Mouse (Mus musculus) embryo, embryonic 10 days (tissue): Measurements from ENCODE around the gene Gm7982.
"Not testable (repeated sequence)": the region's sequence is repeated elsewhere in the genome, so short reads cannot be mapped to it uniquely, and the experiment has no call there.

Experiments
- DNase-seq: peaks from one replicate; pipeline ENCODE4 v3.0.0-alpha.2; 2015; ENCODE audit warnings: low spot score

Gm7982 gene

GRCm38 (mm10) chr5:95741714-95742113 is at the start of gene Gm7982:
Gm7982 (plus strand) TSS chr5:95742014.
- DNase-seq = not testable (repeated sequence)

DNA sequence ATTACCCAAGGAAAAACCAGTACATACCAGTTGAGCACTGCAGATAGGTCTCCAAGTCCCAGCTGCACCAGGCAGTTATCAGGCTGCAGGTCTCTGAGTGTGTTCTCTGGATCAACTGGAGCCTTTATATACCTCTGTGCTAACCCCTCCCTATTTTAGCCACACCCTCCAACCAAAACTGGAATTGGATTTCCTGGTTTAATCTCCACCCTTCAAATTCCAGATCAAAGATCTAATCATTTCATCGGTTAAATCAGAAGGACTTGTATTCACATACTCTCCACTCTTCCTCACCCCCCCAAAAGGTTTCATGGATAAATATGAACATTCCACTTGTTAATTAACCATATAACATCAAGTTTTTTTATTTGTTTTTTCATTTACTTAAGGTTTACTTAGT is 5.7 kb upstream of the Gm7982 start, which contains the start of gene Gm7978:
Gm7978 (minus strand) TSS at position 101 of the 400 bp plus-strand sequence.
- DNase-seq = not testable (repeated sequence)

- DNase-seq = not testable (repeated sequence)
Observed at GRCm38 (mm10) chr5:95775690-95776089, 33.9 kb downstream of the Gm7982 start, which contains the start of gene E330014E10Rik. E330014E10Rik (plus strand) TSS chr5:95775990.
